Mouse (Mus musculus): ENCODE measurements at regions not wholly inside any gene's neighbourhood (a gene's known extent, or its start where the extent isn't known, plus 50 kb on each side); places are given as distances from the start of the nearest gene placed in this dataset.

GRCm38 (mm10) chr3:121902246-121902645, 50.1 kb upstream of the Arhgap29 start:
- H3K27me3 ChIP-seq (ENCODE audit: control insufficient read depth, insufficient read depth, low read length), result no peaks in the 10 kb centered on the region
- no peak for ATAC-seq (ENCODE audit: low read depth)
- H3K4me1 ChIP-seq (ENCODE audit: control insufficient read depth, insufficient read depth, low read length), result no peaks in the 10 kb centered on the region
- 91% methylated on average over 15 of the region's 15 CpGs for WGBS
- no peak overlapping the region for H3K27ac ChIP-seq (ENCODE audit: low read depth, low read length)
- no peaks in the 10 kb centered on the region for H3K9me3 ChIP-seq (ENCODE audit: control insufficient read depth, low read length)
- H3K9ac ChIP-seq (replicated peaks; ENCODE audit: low read depth, low read length), result no peak overlapping the region
- no peaks in the 10 kb centered on the region for H3K36me3 ChIP-seq (ENCODE audit: control insufficient read depth, insufficient read depth, low read length)
- H3K4me3 ChIP-seq (ENCODE audit: low read depth, low read length), result no peak overlapping the region
- H3K4me2 ChIP-seq (ENCODE audit: low read depth, low read length), result no peak overlapping the region

- Histone ChIP-seq H3K36me3 (ENCODE audit: control insufficient read depth, insufficient read depth, low read length) (no peaks in the 10 kb centered on the region), H3K27ac (ENCODE audit: low read depth, low read length) (no peak overlapping the region), H3K4me3 (ENCODE audit: low read depth, low read length) (no peak overlapping the region), H3K9ac (replicated peaks; ENCODE audit: low read depth, low read length) (no peak overlapping the region), H3K27me3 (ENCODE audit: control insufficient read depth, insufficient read depth, low read length) (no peaks in the 10 kb centered on the region), H3K4me2 (ENCODE audit: low read depth, low read length) (no peak overlapping the region), H3K4me1 (ENCODE audit: control insufficient read depth, insufficient read depth, low read length) (no peaks in the 10 kb centered on the region), H3K9me3 (ENCODE audit: control insufficient read depth, low read length) (no peaks in the 10 kb centered on the region)
- ATAC-seq (ENCODE audit: low read depth), result no peak
- 75% methylated on average over 8 of the region's 8 CpGs for WGBS
These were observed 51.9 kb upstream of the Arhgap29 start for GRCm38 (mm10) chr3:121900429-121900844.

DNA sequence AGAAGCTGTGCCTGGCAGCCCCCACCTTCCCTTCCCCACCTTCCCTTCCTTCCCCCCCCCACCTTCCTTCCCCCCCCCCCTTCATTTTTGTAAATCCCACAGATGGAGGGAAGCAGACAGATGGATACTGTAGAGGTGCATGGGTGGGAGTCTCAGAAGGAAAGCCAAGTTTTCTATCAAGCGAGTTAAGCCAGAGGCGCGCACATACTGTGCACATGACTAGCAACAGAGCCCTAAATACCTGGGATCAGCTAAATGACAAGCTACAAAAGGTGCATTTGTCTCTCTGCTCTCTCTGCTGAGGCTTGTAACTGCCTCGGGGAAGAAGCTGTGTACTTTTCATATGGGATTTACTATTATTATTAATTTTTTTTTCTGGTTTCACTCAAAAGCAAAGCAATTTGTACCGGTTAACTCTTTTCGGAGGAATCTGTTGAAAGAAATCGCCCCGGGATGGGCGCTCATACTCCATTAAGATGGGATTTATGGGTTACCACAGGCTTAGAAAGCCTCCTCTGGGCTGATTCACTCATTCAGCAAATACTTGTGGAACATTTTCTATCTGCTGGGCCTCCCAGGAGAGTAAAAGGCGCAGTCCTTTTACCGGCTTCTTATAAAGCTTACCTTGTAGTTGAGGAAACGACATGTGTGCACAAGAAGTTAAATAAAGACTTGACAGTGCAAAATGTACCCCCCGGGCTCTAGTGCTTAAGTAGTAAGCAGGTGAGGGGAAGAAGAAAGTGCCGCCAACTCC, 54.3 kb upstream of the Arhgap29 start:
- no peak overlapping the region for H3K4me2 ChIP-seq (ENCODE audit: low read depth, low read length)
- H3K4me1 ChIP-seq (ENCODE audit: control insufficient read depth, insufficient read depth, low read length), result no peaks in the 10 kb centered on the region
- H3K9ac ChIP-seq (replicated peaks; ENCODE audit: low read depth, low read length), result no peak overlapping the region
- 74% methylated on average over 14 of the region's 14 CpGs for WGBS
- no peak overlapping the region for H3K27ac ChIP-seq (ENCODE audit: low read depth, low read length)
- no peak for ATAC-seq (ENCODE audit: low read depth)
- no peaks in the 10 kb centered on the region for H3K36me3 ChIP-seq (ENCODE audit: control insufficient read depth, insufficient read depth, low read length)
- no peaks in the 10 kb centered on the region for H3K9me3 ChIP-seq (ENCODE audit: control insufficient read depth, low read length)
- H3K27me3 ChIP-seq (ENCODE audit: control insufficient read depth, insufficient read depth, low read length), result no peaks in the 10 kb centered on the region
- H3K4me3 ChIP-seq (ENCODE audit: low read depth, low read length), result no peak overlapping the region

GRCm38 (mm10) chr3:121893606-121894005, 58.7 kb upstream of the Arhgap29 start:
- Histone ChIP-seq H3K27ac (ENCODE audit: low read depth, low read length) (no peak overlapping the region), H3K9ac (replicated peaks; ENCODE audit: low read depth, low read length) (no peak overlapping the region), H3K9me3 (ENCODE audit: control insufficient read depth, low read length) (no peaks in the 10 kb centered on the region), H3K4me1 (ENCODE audit: control insufficient read depth, insufficient read depth, low read length) (no peaks in the 10 kb centered on the region), H3K36me3 (ENCODE audit: control insufficient read depth, insufficient read depth, low read length) (no peaks in the 10 kb centered on the region), H3K4me2 (ENCODE audit: low read depth, low read length) (no peak overlapping the region), H3K27me3 (ENCODE audit: control insufficient read depth, insufficient read depth, low read length) (no peaks in the 10 kb centered on the region), H3K4me3 (ENCODE audit: low read depth, low read length) (no peak overlapping the region)
- 80% methylated on average over 7 of the region's 7 CpGs for WGBS
- ATAC-seq (ENCODE audit: low read depth), result no peak

GRCm38 (mm10) chr3:121892675-121893074, 59.7 kb upstream of the Arhgap29 start:
- 94% methylated on average over 3 of the region's 3 CpGs for WGBS
- no peaks in the 10 kb centered on the region for H3K36me3 ChIP-seq (ENCODE audit: control insufficient read depth, insufficient read depth, low read length)
- H3K27me3 ChIP-seq (ENCODE audit: control insufficient read depth, insufficient read depth, low read length), result no peaks in the 10 kb centered on the region
- H3K4me1 ChIP-seq (ENCODE audit: control insufficient read depth, insufficient read depth, low read length), result no peaks in the 10 kb centered on the region
- no peaks in the 10 kb centered on the region for H3K9me3 ChIP-seq (ENCODE audit: control insufficient read depth, low read length)
- no peak overlapping the region for H3K4me2 ChIP-seq (ENCODE audit: low read depth, low read length)
- H3K9ac ChIP-seq (replicated peaks; ENCODE audit: low read depth, low read length), result no peak overlapping the region
- no peak for ATAC-seq (ENCODE audit: low read depth)
- H3K4me3 ChIP-seq (ENCODE audit: low read depth, low read length), result no peak overlapping the region
- no peak overlapping the region for H3K27ac ChIP-seq (ENCODE audit: low read depth, low read length)

GRCm38 (mm10) chr3:121891338-121891737, 61.0 kb upstream of the Arhgap29 start:
- WGBS, result 67% methylated on average over 9 of the region's 9 CpGs
- Histone ChIP-seq H3K4me3 (ENCODE audit: low read depth, low read length) (no peak overlapping the region), H3K36me3 (ENCODE audit: control insufficient read depth, insufficient read depth, low read length) (no peaks in the 10 kb centered on the region), H3K9ac (replicated peaks; ENCODE audit: low read depth, low read length) (no peak overlapping the region), H3K9me3 (ENCODE audit: control insufficient read depth, low read length) (no peaks in the 10 kb centered on the region), H3K27ac (ENCODE audit: low read depth, low read length) (no peak overlapping the region), H3K4me1 (ENCODE audit: control insufficient read depth, insufficient read depth, low read length) (no peaks in the 10 kb centered on the region), H3K27me3 (ENCODE audit: control insufficient read depth, insufficient read depth, low read length) (no peaks in the 10 kb centered on the region), H3K4me2 (ENCODE audit: low read depth, low read length) (no peak overlapping the region)
- no peak for ATAC-seq (ENCODE audit: low read depth)

GRCm38 (mm10) chr3:121890563-121890962, 61.8 kb upstream of the Arhgap29 start:
- Histone ChIP-seq H3K4me1 (ENCODE audit: control insufficient read depth, insufficient read depth, low read length) (no peaks in the 10 kb centered on the region), H3K4me3 (ENCODE audit: low read depth, low read length) (no peak overlapping the region), H3K9ac (replicated peaks; ENCODE audit: low read depth, low read length) (no peak overlapping the region), H3K4me2 (ENCODE audit: low read depth, low read length) (no peak overlapping the region; the same call in 1 of the 2 replicates), H3K36me3 (ENCODE audit: control insufficient read depth, insufficient read depth, low read length) (no peaks in the 10 kb centered on the region), H3K27ac (ENCODE audit: low read depth, low read length) (no peak overlapping the region), H3K27me3 (ENCODE audit: control insufficient read depth, insufficient read depth, low read length) (no peaks in the 10 kb centered on the region), H3K9me3 (ENCODE audit: control insufficient read depth, low read length) (no peaks in the 10 kb centered on the region)
- ATAC-seq (ENCODE audit: low read depth), result no peak
- 58% methylated on average over 5 of the region's 5 CpGs for WGBS

DNA sequence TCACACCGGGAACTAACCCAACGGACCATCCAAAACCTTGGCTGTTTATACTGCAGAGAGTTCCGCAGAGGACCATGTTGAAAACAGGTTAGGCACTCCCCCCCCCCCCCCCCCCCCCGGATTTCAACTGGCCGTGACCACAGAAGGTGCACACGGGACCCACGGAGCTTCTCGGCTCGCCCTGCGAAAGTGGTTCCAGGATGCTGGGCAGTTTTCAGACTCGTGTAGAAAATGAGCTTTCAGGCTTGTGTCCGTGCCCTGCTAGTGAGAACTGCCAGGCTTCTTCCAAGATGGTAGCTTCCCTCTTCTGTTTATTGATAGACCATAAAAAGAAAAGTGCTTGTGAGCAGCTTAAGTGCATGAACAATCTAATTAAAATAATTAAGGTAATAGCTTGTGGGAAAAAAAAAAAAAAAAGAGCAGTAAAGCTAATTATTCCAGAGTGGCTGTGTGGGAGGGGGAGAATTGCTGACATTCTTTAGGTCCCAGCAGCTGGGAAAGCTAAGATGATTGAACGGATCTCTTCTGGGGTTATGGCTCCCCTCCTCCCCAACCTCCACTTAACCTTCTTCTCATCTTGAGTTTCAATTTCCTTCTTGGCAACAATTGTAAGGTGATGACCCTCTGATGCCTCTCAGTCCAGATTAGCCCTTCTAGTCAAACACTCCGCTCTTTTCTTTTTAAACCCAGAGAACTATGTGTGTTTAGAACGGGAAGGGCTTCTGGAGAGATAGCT, 65.3 kb upstream of the Arhgap29 start:
- WGBS, result 18% methylated on average over 13 of the region's 15 CpGs
- Histone ChIP-seq H3K4me2 (ENCODE audit: low read depth, low read length) (no peak overlapping the region; the same call in 1 of the 2 replicates), H3K27me3 (ENCODE audit: control insufficient read depth, insufficient read depth, low read length) (no peaks in the 10 kb centered on the region), H3K36me3 (ENCODE audit: control insufficient read depth, insufficient read depth, low read length) (no peaks in the 10 kb centered on the region), H3K4me3 (ENCODE audit: low read depth, low read length) (no peak overlapping the region), H3K27ac (ENCODE audit: low read depth, low read length) (0 out of 2 replicates have a peak overlapping the region, but pooled peaks have one; percentile 34), H3K9me3 (ENCODE audit: control insufficient read depth, low read length) (no peaks in the 10 kb centered on the region), H3K4me1 (ENCODE audit: control insufficient read depth, insufficient read depth, low read length) (no peaks in the 10 kb centered on the region), H3K9ac (replicated peaks; ENCODE audit: low read depth, low read length) (no peak overlapping the region)
- peak; percentile 44; the same call in 1 of the 2 replicates for ATAC-seq (ENCODE audit: low read depth)

DNA sequence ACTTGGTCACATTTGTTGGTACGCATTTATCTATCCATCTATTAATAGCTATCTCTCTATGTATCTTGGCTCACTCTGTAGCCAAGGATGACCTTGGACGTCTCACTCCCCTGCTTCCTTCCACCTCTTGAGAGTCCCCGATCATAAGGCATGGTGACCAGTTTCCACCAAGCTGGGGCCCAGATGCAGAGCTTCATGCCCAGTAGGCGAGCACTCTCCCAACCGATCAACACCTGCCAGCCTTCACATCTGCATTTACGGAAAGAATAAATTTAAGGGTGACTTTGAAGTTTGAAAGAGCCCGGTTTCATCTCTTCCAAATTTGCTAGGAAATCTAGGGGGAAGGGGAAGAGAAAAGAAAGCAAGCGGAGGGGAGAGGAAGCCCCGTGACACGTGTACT, 66.0 kb upstream of the Arhgap29 start:
- Histone ChIP-seq H3K4me3 (ENCODE audit: low read depth, low read length) (no peak overlapping the region), H3K9ac (replicated peaks; ENCODE audit: low read depth, low read length) (no peak overlapping the region)

More for the DNA sequence above, 66.0 kb upstream of the Arhgap29 start:
- H3K36me3 ChIP-seq (ENCODE audit: control insufficient read depth, insufficient read depth, low read length), result no peaks in the 10 kb centered on the region
- H3K27me3 ChIP-seq (ENCODE audit: control insufficient read depth, insufficient read depth, low read length), result no peaks in the 10 kb centered on the region
- no peak overlapping the region for H3K27ac ChIP-seq (ENCODE audit: low read depth, low read length)
- no peaks in the 10 kb centered on the region for H3K9me3 ChIP-seq (ENCODE audit: control insufficient read depth, low read length)
- 47% methylated on average over 10 of the region's 10 CpGs for WGBS
- no peaks in the 10 kb centered on the region for H3K4me1 ChIP-seq (ENCODE audit: control insufficient read depth, insufficient read depth, low read length)
- no peak overlapping the region; the same call in 1 of the 2 replicates for H3K4me2 ChIP-seq (ENCODE audit: low read depth, low read length)
- ATAC-seq (ENCODE audit: low read depth), result no peak

Measured in neural tube, embryonic 14.5 days (tissue).